Mouse (Mus musculus): ENCODE measurements at regions not wholly inside any gene's neighbourhood (a gene's known extent, or its start where the extent isn't known, plus 50 kb on each side); places are given as distances from the start of the nearest gene placed in this dataset.

- no peak for TF ChIP-seq CTCF (IDR thresholded peaks at IDR 0.05; ENCODE audit: borderline replicate concordance, insufficient read depth, low read depth, low read length)
- TF ChIP-seq POLR2A (IDR thresholded peaks at IDR 0.05; ENCODE audit: borderline replicate concordance, insufficient read depth, low read length): no peak
These were observed 283.5 kb downstream of the Bcor start for GRCm38 (mm10) chrX:11876636-11877035.
